8 mouse cellular contexts compared by ENCODE assay signal in the genomic region with DNA sequence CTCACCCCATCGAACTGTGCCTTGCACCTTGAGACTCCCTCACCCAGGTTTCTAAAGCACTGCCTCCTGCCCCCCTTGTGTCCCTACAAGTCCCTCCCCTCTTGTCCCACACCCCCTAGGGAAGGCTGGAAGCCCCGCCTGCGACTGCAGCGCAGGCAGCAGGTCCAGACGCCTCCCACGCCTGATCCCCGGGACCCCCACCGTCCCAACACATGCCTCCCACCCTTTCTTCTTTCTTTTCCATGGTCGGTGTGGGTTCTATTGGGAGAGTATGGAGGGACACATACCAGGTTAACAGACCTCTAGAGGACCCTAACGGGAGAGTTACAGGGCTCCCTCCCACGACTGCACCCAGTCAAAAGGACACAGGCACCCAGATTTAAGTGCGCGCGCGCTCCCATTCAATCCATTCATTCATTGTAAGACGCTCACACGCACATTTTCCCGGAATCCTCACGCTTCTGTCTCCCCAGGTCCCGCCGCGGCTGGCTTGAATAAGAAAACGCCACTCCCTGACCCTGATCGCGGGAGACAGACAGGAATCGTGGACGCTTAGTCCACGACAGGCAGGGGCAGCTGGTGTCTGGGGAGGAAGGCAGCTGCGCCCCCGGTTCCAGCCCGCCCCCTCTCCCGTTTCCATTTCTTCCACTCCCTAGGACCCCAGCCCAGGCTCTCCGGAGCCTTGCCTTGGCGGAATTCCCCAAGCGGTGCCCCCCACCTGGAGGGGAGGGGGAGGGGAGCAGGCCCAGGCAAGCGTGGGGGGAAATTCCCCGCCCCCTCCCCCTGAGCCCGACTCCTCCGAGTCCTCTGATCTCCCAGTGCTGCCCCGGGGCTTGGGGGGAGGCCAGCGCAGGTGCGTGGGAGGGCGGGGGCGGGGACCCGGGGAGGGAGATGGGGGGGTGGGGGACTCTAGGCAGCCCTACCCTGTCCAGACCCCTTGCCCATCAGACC. TPM values are rescaled to one million over a fixed set of nuclear protein-coding genes. Genes with fewer than 3 reads are reported as not detected.
A peak's percentile ranks its signal among the peaks of the same experiment; 100 is the strongest.
DNase-seq lines count a peak whose midpoint lies in the region; ATAC-seq lines count a peak whose summit lies in the region.

A gene (minus strand): TSS at position 533 of the 951 bp plus-strand sequence.

- H3K4me1 ChIP-seq in heart, embryonic 15.5 days (replicated peaks) = peaks cover 38% of the 10 kb centered on the region
- H3K4me1 ChIP-seq in brown adipose tissue, adult 24 weeks (ENCODE audit: control insufficient read depth, insufficient read depth, insufficient read length, low read length) = no peaks in the 10 kb centered on the region; the same call in 1 of the 2 replicates
- H3K4me1 ChIP-seq in intestine, embryonic 15.5 days (replicated peaks) = peaks cover 33% of the 10 kb centered on the region
- H3K4me1 ChIP-seq in neural tube, embryonic 14.5 days (ENCODE audit: control insufficient read depth, insufficient read depth, low read length) = peaks cover 16% of the 10 kb centered on the region; the same call in 1 of the 2 replicates

- H3K27me3 ChIP-seq in heart, embryonic 15.5 days = peaks cover 77% of the 10 kb centered on the region
- peaks cover 60% of the 10 kb centered on the region for H3K27me3 ChIP-seq in intestine, embryonic 15.5 days (replicated peaks)
- H3K27me3 ChIP-seq in neural tube, embryonic 14.5 days (ENCODE audit: control insufficient read depth, insufficient read depth, low read length) = peaks cover 36% of the 10 kb centered on the region

- no peak within 1 kb of the TSS for H3K27ac ChIP-seq in heart, embryonic 15.5 days
- H3K27ac ChIP-seq in brown adipose tissue, adult 24 weeks (replicated peaks; ENCODE audit: low read depth, low read length) = no peak within 1 kb of the TSS
- H3K27ac ChIP-seq in intestine, embryonic 15.5 days = no peak within 1 kb of the TSS
- H3K27ac ChIP-seq in neural tube, embryonic 14.5 days (ENCODE audit: low read depth, low read length) = no peak within 1 kb of the TSS

- WGBS in heart, embryonic 15.5 days = under 1% methylated on average over 37 of the region's 45 CpGs
- 1% methylated on average over 40 of the region's 45 CpGs for WGBS in intestine, embryonic 15.5 days
- WGBS in neural tube, embryonic 14.5 days = under 1% methylated on average over 40 of the region's 45 CpGs

- peak within 1 kb of the TSS; percentile 15; the same call in 1 of the 2 replicates for H3K9ac ChIP-seq in heart, embryonic 15.5 days
- peak within 1 kb of the TSS; percentile 34; the same call in 1 of the 2 replicates for H3K9ac ChIP-seq in intestine, embryonic 15.5 days
- H3K9ac ChIP-seq in neural tube, embryonic 14.5 days (replicated peaks; ENCODE audit: low read depth, low read length) = peak within 1 kb of the TSS; percentile 46; the same call in 1 of the 2 replicates

- DNase-seq in heart, postnatal 4 days = no peak
- no peak for DNase-seq in left cerebral cortex, adult 8-10 months (ENCODE audit: low spot score in 2 of 2)
- no peak for DNase-seq in adrenal gland, postnatal 25 days
- DNase-seq in kidney, postnatal 36 days = no peak

- H3K9me3 ChIP-seq in heart, embryonic 15.5 days (replicated peaks) = no peaks in the 10 kb centered on the region
- no peaks in the 10 kb centered on the region for H3K9me3 ChIP-seq in intestine, embryonic 15.5 days
- no peaks in the 10 kb centered on the region for H3K9me3 ChIP-seq in neural tube, embryonic 14.5 days (ENCODE audit: control insufficient read depth, low read length)

- no peak for ATAC-seq in heart, embryonic 15.5 days (replicated peaks; ENCODE audit: insufficient number of reproducible peaks, insufficient read depth, low FRiP score, low read depth)
- ATAC-seq in intestine, embryonic 15.5 days = no peak
- ATAC-seq in neural tube, embryonic 14.5 days (ENCODE audit: low read depth) = no peak

- H3K4me3 ChIP-seq in heart, embryonic 15.5 days = peak within 1 kb of the TSS; percentile 36
- H3K4me3 ChIP-seq in brown adipose tissue, adult 24 weeks (ENCODE audit: insufficient read depth, low read depth, low read length) = peak within 1 kb of the TSS; percentile 33
- H3K4me3 ChIP-seq in intestine, embryonic 15.5 days (replicated peaks) = peak within 1 kb of the TSS; percentile 30
- H3K4me3 ChIP-seq in neural tube, embryonic 14.5 days (ENCODE audit: low read depth, low read length) = peak within 1 kb of the TSS; percentile 31

- H3K4me2 ChIP-seq in heart, embryonic 15.5 days = peak within 1 kb of the TSS; percentile 56
- peak within 1 kb of the TSS; percentile 79 for H3K4me2 ChIP-seq in intestine, embryonic 15.5 days (replicated peaks)
- H3K4me2 ChIP-seq in neural tube, embryonic 14.5 days (ENCODE audit: low read depth, low read length) = peak within 1 kb of the TSS; percentile 74

- H3K36me3 ChIP-seq in heart, embryonic 15.5 days = no peaks in the 10 kb centered on the region
- H3K36me3 ChIP-seq in intestine, embryonic 15.5 days = no peaks in the 10 kb centered on the region
- H3K36me3 ChIP-seq in neural tube, embryonic 14.5 days (ENCODE audit: control insufficient read depth, insufficient read depth, low read length) = no peaks in the 10 kb centered on the region; the same call in 1 of the 2 replicates

RNA-seq across cellular contexts. Expression of the gene that starts here (rescaled TPM):
- 0.28 and 3.3 TPM in 2 replicates for polyA plus RNA-seq in heart, embryonic 15.5 days (2015; fragmentation: Nextera tagmentation; extraction: Ambion mirVana)
- not detected for total RNA-seq in heart, postnatal 4 days (2021)
- not detected in 2 replicates for polyA plus RNA-seq in brown adipose tissue, adult 24 weeks (2012; ENCODE audit: insufficient read depth, insufficient read length, missing spikeins)
- 0.33 and 0.49 TPM in 2 replicates for polyA plus RNA-seq in intestine, embryonic 15.5 days (2015; fragmentation: Nextera tagmentation; extraction: Ambion mirVana)
- 0.93 and 1.2 TPM in 2 replicates for polyA plus RNA-seq in neural tube, embryonic 14.5 days (2014; fragmentation: Nextera tagmentation; extraction: Ambion mirVana)
- total RNA-seq in left cerebral cortex, adult 8-10 months (2022) = 1 to 10 TPM in 2 of 4 experiments, under 1 TPM in 2; 0.78 to 1.4 (median 1.0) TPM
- not detected in 2 replicates for total RNA-seq in adrenal gland, postnatal 25 days (2021)
